In the genomic region with DNA sequence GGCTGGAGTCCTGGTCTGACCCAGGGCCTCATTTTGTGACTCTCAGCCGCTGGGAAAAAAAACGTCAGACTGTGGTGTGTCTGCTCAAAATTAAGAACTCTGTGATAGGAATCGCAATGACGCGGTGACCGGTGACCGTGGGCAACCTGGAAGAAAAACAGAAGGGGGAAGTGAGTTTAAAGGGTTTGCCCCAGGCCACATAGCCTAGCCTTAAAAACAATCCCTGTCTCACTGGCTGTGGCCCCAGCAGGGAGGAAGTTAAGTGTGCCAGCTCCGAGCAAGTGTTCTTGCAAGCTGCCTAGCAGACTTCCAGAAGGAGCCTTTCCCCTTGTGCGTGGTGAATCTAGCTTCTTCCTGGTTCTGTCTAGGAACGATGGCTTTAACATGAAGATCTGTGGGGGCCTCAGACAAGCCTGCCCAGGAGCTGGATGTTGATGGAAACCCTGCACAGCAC, we compare ENCODE assay signal across 9 mouse cellular contexts. TPM values are rescaled to one million over a fixed set of nuclear protein-coding genes. Genes with fewer than 3 reads are reported as not detected.
A peak's percentile ranks its signal among the peaks of the same experiment; 100 is the strongest.
DNase-seq lines count a peak whose midpoint lies in the region; ATAC-seq and TF ChIP-seq lines count a peak whose summit lies in the region.
"Had no signal": no experiment of that assay in that cellular context is flagged by ENCODE, and none has a peak within 500 bp of the region (broad histone marks: within the 10 kb centered on the region; RNA-seq: fewer than 3 reads in every experiment).

No protein-coding gene starts in this region.

- no peak for TF ChIP-seq CTCF in bone marrow, adult 2 months (IDR thresholded peaks at IDR 0.05; ENCODE audit: control insufficient read depth, insufficient read depth, low read length)

- H3K9ac ChIP-seq in embryonic facial prominence, embryonic 14.5 days (ENCODE audit: low read depth, low read length), result no peak overlapping the region
- 0 out of 2 replicates have a peak overlapping the region, but pooled peaks have one; percentile 17 for H3K9ac ChIP-seq in limb, embryonic 11.5 days (ENCODE audit: low read length)
- H3K9ac ChIP-seq in neural tube, embryonic 11.5 days (ENCODE audit: low read length), result no peak overlapping the region

- ATAC-seq in embryonic facial prominence, embryonic 14.5 days (ENCODE audit: low read depth), result no peak
- ATAC-seq in limb, embryonic 11.5 days (ENCODE audit: insufficient number of reproducible peaks, low FRiP score, low TSS enrichment, low read depth), result no peak
- no peak for ATAC-seq in neural tube, embryonic 11.5 days (ENCODE audit: insufficient read depth, low FRiP score, low TSS enrichment)

- no peaks in the 10 kb centered on the region for H3K27me3 ChIP-seq in embryonic facial prominence, embryonic 14.5 days (replicated peaks; ENCODE audit: control insufficient read depth, insufficient read depth, low read length)
- no peaks in the 10 kb centered on the region for H3K27me3 ChIP-seq in limb, embryonic 11.5 days (ENCODE audit: control insufficient read depth, insufficient read depth, low read length)
- H3K27me3 ChIP-seq in neural tube, embryonic 11.5 days (ENCODE audit: control insufficient read depth, insufficient read depth, low read length), result no peaks in the 10 kb centered on the region

- peak overlapping the region; percentile 53 for H3K27ac ChIP-seq in bone marrow, adult 2 months (ENCODE audit: control insufficient read depth, insufficient read depth, low read depth, low read length, poor library complexity)
- H3K27ac ChIP-seq in embryonic facial prominence, embryonic 14.5 days (replicated peaks; ENCODE audit: low read depth, low read length), result peak overlapping the region; percentile 44; the same call in 1 of the 2 replicates
- H3K27ac ChIP-seq in limb, embryonic 11.5 days (replicated peaks; ENCODE audit: low read depth, low read length), result peak overlapping the region; percentile 42; the same call in 1 of the 2 replicates
- H3K27ac ChIP-seq in neural tube, embryonic 11.5 days (ENCODE audit: low read depth, low read length), result 0 out of 2 replicates have a peak overlapping the region, but pooled peaks have one; percentile 6

- intact Hi-C loops in left cerebral cortex, postnatal 10 days (cut with DNase I), result no loop called here

- H3K9me3 ChIP-seq in embryonic facial prominence, embryonic 14.5 days (ENCODE audit: control insufficient read depth, low read length), result no peaks in the 10 kb centered on the region
- no peaks in the 10 kb centered on the region for H3K9me3 ChIP-seq in limb, embryonic 11.5 days (ENCODE audit: control insufficient read depth, low read length)
- no peaks in the 10 kb centered on the region for H3K9me3 ChIP-seq in neural tube, embryonic 11.5 days (ENCODE audit: control insufficient read depth, low read length)

- DNase-seq in left cerebral cortex, postnatal 10 days (ENCODE audit: extremely low spot score in 1 of 2, low spot score in 2 of 2), result peak; percentile 28 to 65
- no peak for DNase-seq in left cerebral cortex, adult 18-20 months (ENCODE audit: low spot score in 2 of 2)
- DNase-seq in embryonic facial prominence, embryonic 14.5 days (ENCODE audit: low spot score), result peak; percentile 45
- peak; percentile 61 for DNase-seq in limb, embryonic 11.5 days (ENCODE audit: low spot score)
- peak; percentile 28 for DNase-seq in neural tube, embryonic 11.5 days (ENCODE audit: low spot score)
- DNase-seq in retina, embryonic 14.5 days (ENCODE audit: low spot score), result no peak
- no peak for DNase-seq in thymus, postnatal 14 days

- 4% methylated on average over 10 of the region's 10 CpGs for WGBS in bone marrow, adult 2 months
- WGBS in embryonic facial prominence, embryonic 14.5 days, result 12% methylated on average over 10 of the region's 10 CpGs
- WGBS in limb, embryonic 11.5 days, result 12% methylated on average over 10 of the region's 10 CpGs
- WGBS in neural tube, embryonic 11.5 days, result 26% methylated on average over 10 of the region's 10 CpGs

- H3K4me1 ChIP-seq in bone marrow, adult 2 months (ENCODE audit: control insufficient read depth, insufficient read depth, low read length), result no peaks in the 10 kb centered on the region; the same call in 1 of the 2 replicates
- peaks cover 13% of the 10 kb centered on the region for H3K4me1 ChIP-seq in embryonic facial prominence, embryonic 14.5 days (ENCODE audit: control insufficient read depth, insufficient read depth, low read length)
- peaks cover 19% of the 10 kb centered on the region; the same call in 1 of the 2 replicates for H3K4me1 ChIP-seq in limb, embryonic 11.5 days (ENCODE audit: control insufficient read depth, insufficient read depth, low read length)
- H3K4me1 ChIP-seq in neural tube, embryonic 11.5 days (ENCODE audit: control insufficient read depth, insufficient read depth, low read length), result no peaks in the 10 kb centered on the region

- H3K36me3 ChIP-seq in embryonic facial prominence, embryonic 14.5 days (ENCODE audit: control insufficient read depth, insufficient read depth, low read length), result no peaks in the 10 kb centered on the region
- H3K36me3 ChIP-seq in limb, embryonic 11.5 days (ENCODE audit: control insufficient read depth, insufficient read depth, low read length), result no peaks in the 10 kb centered on the region
- no peaks in the 10 kb centered on the region for H3K36me3 ChIP-seq in neural tube, embryonic 11.5 days (ENCODE audit: control insufficient read depth, insufficient read depth, low read length)

- H3K4me3 ChIP-seq in bone marrow, adult 2 months (replicated peaks; ENCODE audit: control insufficient read depth, low read depth, low read length), result no peak overlapping the region
- H3K4me3 ChIP-seq in embryonic facial prominence, embryonic 14.5 days (ENCODE audit: low read depth, low read length), result no peak overlapping the region
- H3K4me3 ChIP-seq in limb, embryonic 11.5 days (ENCODE audit: low read depth, low read length), result no peak overlapping the region
- H3K4me3 ChIP-seq in neural tube, embryonic 11.5 days (ENCODE audit: low read depth, low read length), result no peak overlapping the region
- H3K4me3 ChIP-seq: myocyte had no signal

- TF ChIP-seq POLR2A in bone marrow, adult 2 months (IDR thresholded peaks at IDR 0.05; ENCODE audit: borderline replicate concordance, control insufficient read depth, low read depth, low read length), result no peak

- H3K4me2 ChIP-seq in embryonic facial prominence, embryonic 14.5 days (ENCODE audit: low read depth, low read length), result peak overlapping the region; percentile 19
- peak overlapping the region; percentile 24; the same call in 1 of the 2 replicates for H3K4me2 ChIP-seq in limb, embryonic 11.5 days (ENCODE audit: low read depth, severe bottlenecking)
- H3K4me2 ChIP-seq in neural tube, embryonic 11.5 days (ENCODE audit: low read depth), result no peak overlapping the region

RNA-seq across cellular contexts. Expression of gene Usp6nl, which starts 49.0 kb away (rescaled TPM):
- total RNA-seq in left cerebral cortex, postnatal 10 days (2021), result 10 to 100 TPM; 30.1 to 30.7 TPM
- 10 to 100 TPM; 18.8 to 20.1 TPM for total RNA-seq in left cerebral cortex, adult 18-20 months (2021)
- polyA plus RNA-seq in bone marrow, adult 2 months (2011; ENCODE audit: insufficient read depth, insufficient read length, low replicate concordance, missing spikeins), result 6.9 and 8.8 TPM in 2 replicates
- 8.0 and 8.5 TPM in 2 replicates for polyA plus RNA-seq in embryonic facial prominence, embryonic 14.5 days (2014; fragmentation: Nextera tagmentation; extraction: Ambion mirVana)
- 15.6 and 16.3 TPM in 2 replicates for polyA plus RNA-seq in limb, embryonic 11.5 days (2014; fragmentation: Nextera tagmentation; extraction: Ambion mirVana)
- polyA plus RNA-seq in neural tube, embryonic 11.5 days (2014; fragmentation: Nextera tagmentation; extraction: Ambion mirVana), result 12.2 and 12.9 TPM in 2 replicates

Comparison
In these comparisons a context has a peak if more than half of its experiments do, and no peak if none do; other contexts are left out.
1. DNase-seq: peak in left cerebral cortex, postnatal 10 days (2 of 2), embryonic facial prominence, embryonic 14.5 days (single experiment), limb, embryonic 11.5 days (single experiment) and neural tube, embryonic 11.5 days (single experiment); none in left cerebral cortex, adult 18-20 months (0 of 2), retina, embryonic 14.5 days (single experiment) and thymus, postnatal 14 days (single experiment).
2. Peak in every context shown above with its lines, with median percentiles within 50 percentile points of each other: H3K27ac ChIP-seq.